Mouse (Mus musculus) pancreas, adult 10 weeks (tissue): Measurements from ENCODE around the gene Scg2. TPM values are rescaled to one million over a fixed set of nuclear protein-coding genes. Genes with fewer than 3 reads are reported as not detected.

ENCODE experiments used
- polyA plus RNA-seq: library from polyadenylated mRNA; stranded (reverse); fragments of 350-450 nt; fragmentation: Illumina TruSeq; extraction: RNeasy Lipid Tissue Mini Kit (QIAGEN cat#74804); gene quantifications from one replicate; pipeline ENCODE4 v1.2.3, GENCODE M21; 2015; ENCODE audit warnings: low read depth, low replicate concordance; ENCODE audit not compliant: insufficient read depth

The Scg2 gene
- 125 TPM for polyA plus RNA-seq

DNA sequence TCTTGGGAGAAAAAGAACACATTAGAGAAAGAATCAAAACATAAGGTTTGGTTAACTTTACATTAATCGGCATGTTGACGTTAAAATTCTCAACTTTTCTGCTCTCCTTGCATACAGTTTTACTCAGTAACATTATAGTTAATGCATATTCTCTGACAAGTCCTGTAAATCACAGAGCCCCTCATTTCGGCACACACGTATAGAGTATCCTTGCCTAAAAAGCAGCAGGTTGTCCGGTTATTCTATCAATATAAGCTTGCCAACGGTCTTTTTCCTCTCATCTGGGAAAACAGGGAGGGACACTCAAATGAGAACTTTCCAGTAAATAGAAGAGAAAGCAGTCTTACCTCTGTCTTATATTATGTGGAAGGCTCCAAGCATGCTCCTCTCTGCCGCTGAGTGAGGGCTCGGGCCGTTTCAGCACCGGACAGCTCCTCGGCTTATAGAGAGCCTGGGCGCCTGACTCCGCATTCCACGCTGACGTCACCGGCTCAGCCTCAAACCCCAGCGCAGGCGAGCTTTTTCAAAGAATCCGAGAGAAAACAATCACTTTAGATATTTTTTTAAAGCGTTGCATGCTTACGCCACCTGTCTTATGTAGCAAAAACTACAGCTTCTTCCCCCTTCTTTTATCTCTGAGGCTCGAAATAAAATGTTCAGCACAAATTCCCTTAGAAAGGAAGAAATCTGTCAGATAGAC, at the start of gene Scg2:
TSS of gene Scg2 (minus strand) at position 512 of the 700 bp plus-strand sequence.

Other genes with a start within 250 kb of the Scg2 start
- gene Ap1s3, start 231.9 kb upstream of the Scg2 start, polyA plus RNA-seq: 0.65 TPM